Mouse (Mus musculus) myocyte (in vitro differentiated cells): ENCODE measurements around the gene Ispd. TPM values are rescaled to one million over a fixed set of nuclear protein-coding genes. Genes with fewer than 3 reads are reported as not detected.

Source experiments
- H3K27me3 ChIP-seq: one replicate; pipeline ENCODE4 v1.6.1; 2011; ENCODE audit not compliant: control insufficient read depth, insufficient read depth, insufficient read length
- H3K36me3 ChIP-seq: one replicate; pipeline ENCODE4 v1.6.1; 2011; ENCODE audit not compliant: control insufficient read depth, insufficient read depth
- H3K4me2 ChIP-seq: one replicate; pipeline ENCODE4 v1.6.1; 2011; ENCODE audit warnings: low read depth, control low read depth
- H3K4me3 ChIP-seq: one replicate; pipeline ENCODE4 v1.5.1; 2011; ENCODE audit warnings: mild to moderate bottlenecking, control low read depth, moderate library complexity
- H3K79me2 ChIP-seq: one replicate; pipeline ENCODE4 v1.6.1; 2011; ENCODE audit not compliant: control insufficient read depth, insufficient read depth
- H3ac ChIP-seq: one replicate; pipeline ENCODE4 v1.6.1; 2011; ENCODE audit not compliant: control insufficient read depth, insufficient read length
- CEBPB ChIP-seq: IDR thresholded peaks from 2 replicates; pipeline ENCODE4 v1.6.1; 2011; ENCODE audit warnings: mild to moderate bottlenecking, moderate library complexity; ENCODE audit not compliant: poor library complexity, insufficient read depth, severe bottlenecking
- E2F4 ChIP-seq: IDR thresholded peaks from one replicate; pipeline ENCODE4 v1.6.1; 2011; ENCODE audit warnings: mild to moderate bottlenecking, control low read depth, moderate library complexity; ENCODE audit not compliant: insufficient read depth
- MAX ChIP-seq: IDR thresholded peaks from one replicate; pipeline ENCODE4 v1.6.1; 2011; ENCODE audit warnings: low read depth, mild to moderate bottlenecking, control low read depth
- MYOD1 ChIP-seq, 3 experiments: IDR thresholded peaks; one replicate each; pipeline ENCODE4 v1.6.1; 2011; ENCODE audit warnings: control low read depth in 2 of 3, low read depth in 2 of 3, mild to moderate bottlenecking in 2 of 3, moderate library complexity in 1 of 3; ENCODE audit not compliant: insufficient read length in 2 of 3, control insufficient read depth in 1 of 3
- MYOG ChIP-seq, 3 experiments: IDR thresholded peaks; one replicate each; pipeline ENCODE4 v1.6.1; 2011; ENCODE audit warnings: control low read depth in 2 of 3, low read depth in 2 of 3, mild to moderate bottlenecking in 2 of 3; ENCODE audit not compliant: insufficient read length in 2 of 3, control insufficient read depth in 1 of 3, insufficient read depth in 1 of 3
- POLR2A ChIP-seq: IDR thresholded peaks from one replicate; pipeline ENCODE4 v1.6.1; 2011; ENCODE audit warnings: low read depth, mild to moderate bottlenecking, control low read depth, moderate library complexity; ENCODE audit not compliant: insufficient read length
- POLR2AphosphoS2 ChIP-seq: IDR thresholded peaks from one replicate; pipeline ENCODE4 v1.6.1; 2011; ENCODE audit warnings: low read depth, control low read depth; ENCODE audit not compliant: insufficient read length
- REST ChIP-seq: IDR thresholded peaks from one replicate; pipeline ENCODE4 v1.6.1; 2011; ENCODE audit warnings: mild to moderate bottlenecking, control low read depth, moderate library complexity; ENCODE audit not compliant: insufficient read depth, insufficient read length
- SRF ChIP-seq: IDR thresholded peaks from one replicate; pipeline ENCODE4 v1.6.1; 2011; ENCODE audit warnings: low read depth; ENCODE audit not compliant: control insufficient read depth, insufficient read length
- TCF12 ChIP-seq: IDR thresholded peaks from one replicate; pipeline ENCODE4 v1.6.1; 2011; ENCODE audit warnings: mild to moderate bottlenecking, control low read depth; ENCODE audit not compliant: poor library complexity, insufficient read depth, severe bottlenecking
- TCF3 ChIP-seq: IDR thresholded peaks from one replicate; pipeline ENCODE4 v1.6.1; 2011; ENCODE audit warnings: low read depth, control low read depth; ENCODE audit not compliant: insufficient read length
- USF1 ChIP-seq: IDR thresholded peaks from one replicate; pipeline ENCODE4 v1.6.1; 2011; ENCODE audit warnings: low read depth, mild to moderate bottlenecking, control low read depth, moderate library complexity
- polyA plus RNA-seq: library from polyadenylated mRNA; unstranded; fragments of >200 nt; fragmentation: generic; extraction: Trizol; gene quantifications from one replicate; pipeline ENCODE4 v1.2.1, GENCODE M21; 2012; ENCODE audit warnings: missing spikeins

Ispd gene
- polyA plus RNA-seq, 1 experiment, result 1.6 TPM

- TF ChIP-seq POLR2A, result no peak
- no peak for TF ChIP-seq USF1
- TF ChIP-seq TCF12, result no peak
- no peak overlapping the region for H3K4me3 ChIP-seq
- H3K79me2 ChIP-seq, result no peaks in the 10 kb centered on the region
- H3ac ChIP-seq, result no peak overlapping the region
- no peaks in the 10 kb centered on the region for H3K27me3 ChIP-seq
- H3K4me2 ChIP-seq, result no peak overlapping the region
- no peaks in the 10 kb centered on the region for H3K36me3 ChIP-seq
Measured at GRCm38 (mm10) chr12:36509954-36510642, 128.8 kb downstream of the Ispd start.

- TF ChIP-seq MAX (no peak), MYOG (IDR thresholded peaks at IDR 0.05; ENCODE audit: control insufficient read depth in 1 of 3, insufficient read depth in 1 of 3, insufficient read length in 2 of 3, low read depth in 2 of 3) (no peak), REST (no peak), TCF3 (no peak), E2F4 (no peak), POLR2AphosphoS2 (no peak), SRF (no peak), CEBPB (no peak), USF1 (no peak), TCF12 (no peak), MYOD1 (IDR thresholded peaks at IDR 0.05; ENCODE audit: control insufficient read depth in 1 of 3, insufficient read length in 2 of 3, low read depth in 2 of 3) (no peak), POLR2A (no peak)
- no peaks in the 10 kb centered on the region for H3K27me3 ChIP-seq
- H3ac ChIP-seq, result no peak overlapping the region
- no peak overlapping the region for H3K4me2 ChIP-seq
- no peaks in the 10 kb centered on the region for H3K79me2 ChIP-seq
- H3K36me3 ChIP-seq, result no peaks in the 10 kb centered on the region
- H3K4me3 ChIP-seq, result no peak overlapping the region
Measured at GRCm38 (mm10) chr12:36521774-36522173, 140.5 kb downstream of the Ispd start.

- no peaks in the 10 kb centered on the region for H3K27me3 ChIP-seq
Measured at GRCm38 (mm10) chr12:36523515-36523914, 142.3 kb downstream of the Ispd start.

GRCm38 (mm10) chr12:36530920-36531319, 149.7 kb downstream of the Ispd start:
- Histone ChIP-seq H3K79me2 (no peaks in the 10 kb centered on the region), H3ac (no peak overlapping the region), H3K4me2 (no peak overlapping the region), H3K27me3 (no peaks in the 10 kb centered on the region), H3K4me3 (no peak overlapping the region), H3K36me3 (no peaks in the 10 kb centered on the region)
- TF ChIP-seq TCF12, result no peak
- TF ChIP-seq MYOD1 (IDR thresholded peaks at IDR 0.05; ENCODE audit: control insufficient read depth in 1 of 3, insufficient read length in 2 of 3, low read depth in 2 of 3), result no peak
- TF ChIP-seq POLR2AphosphoS2, result no peak
- TF ChIP-seq E2F4, result no peak
- TF ChIP-seq CEBPB, result no peak

More at GRCm38 (mm10) chr12:36523515-36523914, 142.3 kb downstream of the Ispd start:
- no peak overlapping the region for H3ac ChIP-seq
- no peak overlapping the region for H3K4me3 ChIP-seq
- no peak for TF ChIP-seq SRF
- TF ChIP-seq MYOD1 (IDR thresholded peaks at IDR 0.05; ENCODE audit: control insufficient read depth in 1 of 3, insufficient read length in 2 of 3, low read depth in 2 of 3), result no peak
- TF ChIP-seq MAX, result no peak
- TF ChIP-seq MYOG (IDR thresholded peaks at IDR 0.05; ENCODE audit: control insufficient read depth in 1 of 3, insufficient read depth in 1 of 3, insufficient read length in 2 of 3, low read depth in 2 of 3), result no peak
- TF ChIP-seq USF1, result no peak
- TF ChIP-seq POLR2A, result no peak
- no peak for TF ChIP-seq REST
- no peaks in the 10 kb centered on the region for H3K79me2 ChIP-seq
- no peaks in the 10 kb centered on the region for H3K36me3 ChIP-seq
- H3K4me2 ChIP-seq, result no peak overlapping the region

GRCm38 (mm10) chr12:36531421-36532072, 150.3 kb downstream of the Ispd start:
- H3K4me3 ChIP-seq, result no peak overlapping the region
- no peaks in the 10 kb centered on the region for H3K79me2 ChIP-seq
- H3ac ChIP-seq, result no peak overlapping the region
- H3K27me3 ChIP-seq, result no peaks in the 10 kb centered on the region
- H3K4me2 ChIP-seq, result no peak overlapping the region
- no peaks in the 10 kb centered on the region for H3K36me3 ChIP-seq
- TF ChIP-seq SRF (no peak), USF1 (no peak), E2F4 (no peak), TCF3 (no peak), MYOD1 (IDR thresholded peaks at IDR 0.05; ENCODE audit: control insufficient read depth in 1 of 3, insufficient read length in 2 of 3, low read depth in 2 of 3) (no peak), POLR2AphosphoS2 (no peak), TCF12 (no peak), CEBPB (no peak), REST (no peak), MYOG (IDR thresholded peaks at IDR 0.05; ENCODE audit: control insufficient read depth in 1 of 3, insufficient read depth in 1 of 3, insufficient read length in 2 of 3, low read depth in 2 of 3) (no peak)
